Mouse (Mus musculus): ENCODE data around the gene Barx1.

Gene Barx1

DNA sequence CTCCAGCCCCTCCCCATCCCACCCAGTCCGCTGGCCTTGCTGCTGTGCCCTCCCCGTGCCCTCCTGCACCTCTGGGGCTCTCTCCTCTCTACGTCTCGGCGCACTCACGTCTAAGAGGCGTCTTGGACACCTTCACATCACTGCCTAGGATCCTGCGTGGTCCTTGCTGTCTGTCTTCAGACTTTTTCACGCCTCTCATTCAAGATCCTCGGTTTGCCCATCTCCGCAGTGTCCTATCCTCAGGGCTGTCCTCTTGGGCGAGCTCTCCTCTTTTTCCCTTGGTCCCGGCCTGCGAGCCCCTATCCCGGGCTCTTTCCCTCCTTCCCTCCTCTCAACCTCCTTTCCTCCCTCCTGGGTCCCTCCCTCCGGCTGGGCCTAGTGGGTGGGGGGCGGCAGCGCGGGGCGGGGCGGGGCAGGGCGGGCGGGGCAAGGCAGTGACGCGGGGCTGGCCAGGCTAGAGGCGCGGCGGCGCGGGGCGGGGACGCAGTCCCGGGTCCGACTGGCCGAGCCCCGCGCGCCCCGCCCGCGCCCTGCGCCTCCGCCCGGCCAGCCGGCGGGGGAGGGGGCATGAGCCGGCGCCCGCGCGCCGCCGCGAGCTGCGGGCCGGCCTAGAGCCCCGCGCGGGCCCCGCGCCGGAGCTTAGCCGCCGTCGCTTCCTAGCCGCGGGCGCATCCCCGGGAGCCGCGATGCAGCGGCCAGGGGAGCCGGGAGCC, at the start of gene Barx1:
Gene Barx1 (plus strand): TSS at position 568 of the 713 bp plus-strand sequence.
- no peak for DNase-seq

DNA sequence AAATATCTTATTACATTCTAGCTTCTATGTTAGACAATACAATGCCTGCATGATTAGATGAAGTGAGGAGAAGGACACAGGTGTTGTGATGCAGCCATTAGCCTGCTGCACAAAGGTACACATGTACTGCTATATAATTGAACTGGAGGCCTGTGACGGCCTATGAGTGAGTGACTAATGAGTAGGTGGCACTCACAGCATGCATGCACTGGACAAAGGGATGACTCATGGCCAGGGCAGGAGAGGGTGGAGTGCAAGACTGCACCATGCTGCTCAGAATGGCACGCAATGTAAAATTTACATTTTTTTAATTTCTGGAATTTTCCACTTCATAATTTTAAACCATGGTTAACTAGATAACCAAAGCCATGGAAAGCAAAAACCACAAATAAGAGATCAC, 48.3 kb upstream of the Barx1 start:
- no peak for DNase-seq

DNA sequence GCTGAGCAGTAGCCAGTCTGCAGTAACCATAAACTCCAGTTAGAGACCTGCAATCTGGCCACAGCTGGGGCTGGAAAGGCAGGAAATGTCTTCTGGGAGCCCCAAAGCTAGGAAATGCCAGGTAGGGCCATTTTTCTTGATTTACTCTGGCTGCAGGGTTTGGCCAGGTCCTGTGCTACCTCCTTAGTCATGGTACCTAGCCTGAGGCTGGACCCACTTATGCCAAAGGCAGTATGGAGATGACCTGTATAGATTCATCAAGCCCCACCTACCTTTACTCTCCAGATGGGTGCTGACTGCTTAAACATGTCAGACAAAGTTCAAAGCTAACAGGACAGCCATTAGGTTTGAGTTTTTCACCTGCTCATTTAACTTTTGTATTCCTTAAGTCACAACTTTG, 45.0 kb upstream of the Barx1 start:
- DNase-seq, result no peak

DNA sequence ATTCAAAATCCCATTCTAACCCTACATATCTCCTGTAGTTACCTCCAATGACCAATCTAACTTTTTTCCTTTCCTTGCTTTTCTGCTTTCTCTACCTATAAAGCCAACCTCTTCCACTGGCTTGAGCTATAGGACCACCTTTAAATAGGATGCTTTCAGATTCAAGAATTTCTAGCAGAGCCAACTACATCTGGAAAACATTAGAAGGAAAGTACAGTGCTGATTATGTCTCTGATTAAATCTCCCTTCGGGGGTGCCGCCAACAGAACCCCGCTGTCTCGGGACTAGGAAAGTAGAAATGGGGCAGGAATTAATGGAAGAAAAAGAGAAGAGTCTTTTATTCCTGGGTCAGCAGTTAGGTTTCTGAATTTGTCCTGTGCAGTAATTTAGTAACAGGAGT, 43.9 kb upstream of the Barx1 start:
- no peak for DNase-seq

DNA sequence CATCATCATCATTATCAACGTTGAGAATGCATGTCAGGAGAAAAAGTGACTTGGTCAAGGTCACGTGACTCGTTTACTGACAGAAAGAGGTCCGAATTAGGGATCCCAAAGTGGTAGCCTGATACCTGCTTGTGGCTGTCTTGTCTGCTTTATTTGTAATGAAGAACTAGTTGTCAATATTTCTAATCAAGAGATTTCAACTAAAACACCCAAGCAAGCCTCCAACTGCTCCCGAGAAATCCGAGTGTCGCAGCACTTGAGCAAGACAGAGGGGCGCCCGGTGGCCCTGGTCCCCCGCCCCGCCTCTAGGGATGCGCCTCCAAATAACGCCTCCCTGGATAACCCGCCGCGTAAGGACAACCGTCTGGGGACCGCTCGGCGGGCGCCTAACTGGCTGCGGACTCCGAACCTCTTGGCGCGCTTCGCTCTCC, 37.8 kb upstream of the Barx1 start:
- no peak for DNase-seq

DNA sequence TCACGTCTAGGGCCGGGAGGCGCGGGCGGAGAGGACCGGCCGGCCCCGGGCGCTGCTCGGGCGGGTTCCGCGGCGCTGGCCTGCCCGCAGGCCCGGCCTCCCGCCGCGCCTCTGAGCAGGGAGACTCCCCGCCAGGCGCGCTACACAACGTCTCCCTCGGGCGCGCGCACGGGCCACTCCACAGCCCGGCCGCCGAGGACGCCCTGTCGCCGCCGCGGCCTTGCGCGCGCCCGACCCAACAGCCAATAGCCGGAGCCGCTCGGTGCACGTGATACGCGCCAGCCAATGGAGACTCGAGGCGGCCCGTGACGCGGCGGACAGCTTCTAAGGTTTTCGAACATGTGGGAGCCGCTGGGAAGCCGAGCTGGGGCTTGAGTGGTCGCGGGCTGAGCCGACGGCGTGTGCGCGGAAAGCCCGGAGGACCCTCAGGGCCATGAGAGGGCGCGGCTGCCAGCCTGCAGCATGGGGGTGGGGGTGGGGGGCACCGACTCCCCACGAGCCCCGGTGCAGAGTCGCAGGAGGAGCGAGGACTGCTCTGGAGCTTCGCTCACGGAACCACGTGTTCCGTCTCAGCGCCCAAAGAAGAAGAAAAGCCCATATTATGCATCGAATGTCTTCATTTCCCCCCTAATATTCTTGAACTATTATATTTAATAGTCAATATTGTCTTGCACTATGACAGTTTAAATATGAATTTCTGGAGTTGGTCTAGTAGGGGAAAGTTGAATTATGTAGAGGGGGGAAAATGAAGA, 37.2 kb upstream of the Barx1 start, which contains the start of gene Ptpdc1:
Gene Ptpdc1 (minus strand): TSS at position 232 of the 752 bp plus-strand sequence.
- peak; percentile 99 for DNase-seq

DNA sequence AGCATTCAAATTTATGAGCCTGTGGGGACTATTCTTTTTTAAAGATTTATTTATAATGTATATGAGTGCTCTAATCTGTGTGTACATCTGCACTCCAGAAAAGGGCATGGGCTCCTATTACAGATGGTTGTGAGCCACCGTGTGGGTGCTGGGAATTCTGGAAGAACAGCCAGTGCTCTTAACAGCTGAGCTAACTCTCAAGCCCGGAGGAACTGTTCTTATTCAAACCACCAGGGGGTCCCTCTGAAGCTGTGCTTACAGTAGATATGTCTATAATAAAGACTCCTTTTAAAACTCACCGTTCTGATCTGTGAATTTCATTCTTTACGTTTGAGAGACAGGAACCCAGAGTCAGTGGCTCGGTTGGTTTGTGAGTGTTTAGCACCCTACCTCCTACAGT, 31.1 kb upstream of the Barx1 start:
- DNase-seq, result no peak

DNA sequence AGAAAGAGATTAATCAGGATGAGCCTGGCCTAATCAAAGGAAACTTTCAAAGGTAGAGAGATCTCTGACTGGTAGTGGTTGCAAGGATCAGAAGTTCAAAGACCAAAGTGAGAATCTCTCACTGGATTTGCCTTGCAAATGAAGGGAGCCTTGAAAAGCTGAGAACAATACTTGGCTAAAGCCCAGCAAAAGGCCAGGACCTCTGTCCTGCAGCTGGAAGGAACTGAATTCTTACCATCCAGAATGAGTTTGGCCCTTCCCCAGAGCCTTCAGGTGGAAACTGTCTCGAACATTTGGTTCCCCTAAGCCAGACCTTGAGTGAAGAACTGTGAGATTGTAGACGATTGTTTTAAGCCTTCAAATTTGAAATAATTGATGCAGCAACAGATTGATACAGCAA, 25.1 kb upstream of the Barx1 start:
- DNase-seq, result no peak

DNA sequence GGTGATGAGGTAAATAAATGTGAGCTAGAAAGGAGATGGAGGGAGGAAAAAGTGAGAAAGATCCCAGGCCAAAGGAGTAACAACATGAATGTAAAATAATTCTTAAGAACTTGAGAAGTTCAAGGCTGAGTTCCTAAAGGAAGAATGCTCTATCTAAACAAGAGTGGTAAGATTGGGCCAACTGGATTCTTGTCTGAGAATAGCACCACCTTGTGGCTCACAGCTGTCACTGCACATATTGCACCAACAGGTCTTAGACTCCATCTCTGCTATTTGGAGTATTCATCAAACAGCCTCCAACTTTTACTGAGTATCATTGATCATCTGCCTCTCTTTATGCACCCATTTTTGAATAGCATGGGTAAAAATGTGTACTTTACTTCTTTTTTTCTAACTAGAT, 23.2 kb upstream of the Barx1 start:
- DNase-seq, result peak; percentile 33

DNA sequence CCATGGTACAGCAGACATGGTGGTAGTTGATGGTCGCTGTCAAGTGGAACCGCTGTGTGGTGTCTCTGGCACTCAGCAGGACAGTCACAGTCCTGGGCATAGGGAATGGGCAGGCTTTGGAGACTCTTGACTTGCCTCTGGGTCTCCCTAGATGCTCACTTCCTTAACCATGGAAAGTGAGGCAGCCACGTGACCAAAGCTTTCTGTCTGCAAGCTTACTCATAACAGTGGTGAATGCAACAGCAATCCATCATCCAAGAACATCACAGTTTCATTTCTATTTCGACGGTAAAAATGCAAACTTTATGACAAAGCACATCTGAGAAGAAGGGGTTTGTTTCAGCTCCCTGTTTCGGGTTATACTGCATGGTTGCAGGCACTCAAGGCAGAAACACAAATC, 19.7 kb upstream of the Barx1 start:
- DNase-seq, result no peak

DNA sequence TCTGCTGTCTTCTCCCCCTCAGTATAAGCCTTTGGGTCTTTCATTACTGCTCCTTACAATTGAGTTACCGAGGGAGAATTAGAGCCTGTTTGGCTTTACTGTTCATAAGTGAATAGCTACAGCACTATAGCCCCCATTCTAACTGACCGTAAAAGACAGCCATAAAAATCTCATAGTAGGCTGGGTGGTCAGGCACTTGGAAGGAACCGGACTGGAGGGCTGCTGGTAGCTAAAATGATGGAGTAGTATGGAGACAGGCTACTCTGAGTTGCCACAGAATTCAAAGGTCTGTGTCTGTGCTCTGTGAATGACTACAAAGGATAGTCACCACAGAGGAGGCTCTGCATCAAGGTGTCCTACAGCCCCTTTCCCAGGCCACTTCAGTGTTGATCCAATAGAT, 18.8 kb upstream of the Barx1 start:
- DNase-seq, result no peak

DNA sequence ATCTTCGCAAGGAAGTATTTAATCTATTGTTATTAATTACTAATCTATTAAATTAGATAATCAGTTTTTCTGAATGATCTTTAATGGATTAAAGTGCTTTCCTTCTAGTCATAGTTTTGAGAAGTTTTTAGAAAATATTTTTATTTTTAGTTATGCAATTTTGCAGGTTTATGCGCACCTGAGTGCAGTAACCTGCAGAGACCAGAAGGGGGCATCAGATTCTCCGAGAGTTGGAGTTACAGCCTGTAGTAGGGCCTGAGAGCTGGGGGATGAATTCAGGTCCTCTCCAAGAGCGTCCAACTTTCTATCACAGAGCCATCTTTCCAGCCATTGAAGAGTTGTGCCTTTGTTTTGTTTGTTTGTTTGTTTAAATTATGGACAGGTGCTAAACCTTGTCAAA, 16.1 kb upstream of the Barx1 start:
- no peak for DNase-seq

DNA sequence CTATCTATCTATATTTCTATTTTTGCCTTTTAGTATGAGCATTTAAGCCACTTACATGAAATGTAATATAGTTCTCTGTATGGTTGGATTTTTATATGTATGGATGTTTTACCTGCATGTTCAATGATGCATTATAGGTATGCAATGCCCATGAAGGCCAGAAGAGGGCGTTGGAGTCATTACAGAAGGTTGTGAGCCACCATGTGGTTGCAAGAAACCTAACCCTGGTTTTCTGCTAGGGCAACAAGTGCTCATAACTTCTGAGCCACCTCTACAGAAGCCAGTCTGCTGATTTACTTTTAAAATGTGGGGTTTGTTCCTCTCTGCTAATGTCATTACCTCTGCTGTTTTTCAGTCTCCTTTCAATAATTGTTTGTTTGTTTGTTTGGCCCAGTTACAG, 12.2 kb upstream of the Barx1 start:
- DNase-seq, result no peak

DNA sequence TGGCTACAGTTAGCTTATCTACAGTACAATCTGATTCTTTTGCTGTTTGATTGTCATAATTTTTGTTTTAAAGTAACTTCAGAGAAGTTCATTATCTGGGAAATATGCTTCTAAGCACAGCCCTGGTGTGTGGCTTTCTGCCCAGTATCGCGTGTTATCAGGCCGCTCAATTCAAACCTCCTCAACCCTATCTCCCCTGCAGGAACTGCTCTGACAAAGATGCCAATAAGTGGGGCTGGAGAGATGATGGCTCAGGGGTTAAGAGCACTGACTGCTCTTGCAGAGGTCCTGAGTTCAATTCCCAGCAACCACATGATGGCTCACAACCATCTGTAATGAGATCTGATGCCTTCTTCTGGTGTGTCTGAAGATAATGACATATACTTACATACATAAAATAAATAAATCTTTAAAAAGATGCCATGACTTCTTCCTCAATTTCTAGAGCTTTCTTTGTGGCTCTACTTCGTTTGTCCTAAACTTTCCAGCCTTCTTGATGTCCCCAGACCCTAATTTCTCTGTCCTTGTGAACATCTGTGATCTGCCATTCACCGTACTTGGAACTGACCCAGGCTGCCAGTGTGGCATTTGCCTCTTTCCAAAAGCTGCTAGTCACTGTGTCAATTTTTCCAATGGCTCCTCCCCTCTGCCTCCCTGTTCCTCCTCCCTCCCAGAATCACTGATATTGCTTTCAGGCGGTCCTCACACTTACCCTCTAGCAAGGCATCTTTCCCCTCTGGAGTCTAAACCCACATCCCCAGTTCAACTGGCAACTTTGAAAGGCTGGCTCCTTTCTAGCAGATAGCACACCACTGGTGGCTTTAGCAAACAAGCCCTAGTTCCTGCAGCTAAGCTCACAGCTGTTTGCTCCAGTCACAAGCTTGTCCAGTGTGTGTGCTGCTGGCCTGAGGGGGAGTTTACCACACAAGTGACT, 11.4 kb upstream of the Barx1 start:
- no peak for DNase-seq

DNA sequence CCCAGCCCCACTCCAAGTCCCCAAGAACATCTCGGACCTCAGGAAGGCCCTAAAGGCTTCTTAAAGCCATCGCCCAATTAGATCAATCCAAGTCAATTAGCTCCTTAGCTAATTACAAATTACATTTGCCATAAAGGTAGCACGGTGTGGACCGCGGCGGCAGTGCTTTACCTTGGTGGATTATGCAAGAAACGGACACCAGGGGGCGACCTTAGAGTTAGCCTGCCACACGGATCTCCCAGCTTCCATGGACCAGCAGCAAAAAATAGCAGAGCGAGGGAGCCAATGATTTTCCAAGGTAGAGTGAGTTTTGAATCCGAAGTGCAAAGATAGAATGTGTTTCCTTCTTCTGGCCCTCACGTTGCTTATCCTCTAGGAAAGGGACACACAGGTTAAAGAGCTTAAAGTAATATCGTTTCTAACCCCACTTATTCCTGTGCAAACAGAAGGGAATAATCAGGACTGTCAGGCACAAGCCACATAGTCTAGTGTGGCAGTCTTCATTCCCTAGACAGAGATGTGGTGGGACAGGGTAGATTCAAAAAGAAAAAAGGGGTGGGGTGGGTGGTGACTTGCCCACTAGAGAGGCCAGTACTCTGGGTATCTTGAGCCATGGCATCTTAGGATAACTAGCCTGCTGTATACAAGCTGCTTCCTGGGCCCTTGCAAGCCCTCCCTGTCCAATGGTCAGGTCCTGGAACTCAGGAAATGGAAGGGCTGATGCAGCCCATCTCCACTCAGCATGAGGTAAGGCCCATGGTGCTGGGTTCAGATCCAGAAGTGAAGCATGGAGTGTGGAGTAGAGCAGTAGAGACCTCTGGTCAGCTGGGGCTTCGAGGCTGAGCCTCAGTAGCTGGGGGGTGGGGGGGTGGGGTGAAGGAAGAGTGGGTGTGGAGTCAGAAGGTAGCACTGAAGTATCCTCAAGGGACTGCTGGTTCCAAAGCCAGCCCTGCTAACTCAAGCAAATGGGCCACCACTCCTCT, 8.7 kb upstream of the Barx1 start:
- peak; percentile 55 for DNase-seq

DNA sequence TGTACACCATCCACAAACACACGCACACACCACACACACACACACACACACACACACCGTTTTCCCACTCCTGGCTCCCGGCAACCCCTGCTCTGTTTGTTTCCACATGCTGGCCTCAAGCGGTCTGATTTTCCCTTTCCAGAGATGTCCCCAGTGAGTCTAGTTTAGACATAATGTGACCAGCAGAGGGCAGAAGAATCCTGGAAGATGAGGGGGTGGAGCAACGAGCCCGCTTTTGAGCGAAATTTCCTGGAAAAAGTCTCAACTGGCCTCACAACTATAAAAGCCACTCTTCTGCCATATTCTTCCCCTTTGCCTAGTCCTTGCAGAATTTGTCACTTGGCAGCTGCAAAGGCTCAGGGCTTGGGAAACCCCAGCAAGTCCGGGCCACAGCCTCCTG, 7.2 kb upstream of the Barx1 start:
- peak; percentile 42 for DNase-seq

DNA sequence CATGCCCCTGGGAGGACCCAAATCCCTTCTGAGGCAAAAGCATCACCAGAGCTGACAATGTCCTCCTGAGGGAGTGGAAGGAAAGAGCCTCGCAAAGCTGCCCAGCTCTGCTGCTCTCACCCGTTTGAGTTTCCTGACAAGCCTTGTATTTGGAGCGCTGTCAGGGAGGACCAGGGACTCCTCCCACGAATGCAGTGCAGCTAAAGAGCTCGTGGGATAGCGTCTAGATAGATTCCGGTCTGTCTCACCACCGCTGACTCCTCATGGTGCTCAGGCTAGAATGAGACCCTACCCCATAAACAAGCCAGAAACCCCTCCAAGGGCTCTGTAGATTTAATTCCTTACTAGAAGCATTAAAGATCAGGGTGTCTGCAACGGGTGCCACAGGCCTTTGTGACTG, 5.0 kb upstream of the Barx1 start:
- no peak for DNase-seq

DNA sequence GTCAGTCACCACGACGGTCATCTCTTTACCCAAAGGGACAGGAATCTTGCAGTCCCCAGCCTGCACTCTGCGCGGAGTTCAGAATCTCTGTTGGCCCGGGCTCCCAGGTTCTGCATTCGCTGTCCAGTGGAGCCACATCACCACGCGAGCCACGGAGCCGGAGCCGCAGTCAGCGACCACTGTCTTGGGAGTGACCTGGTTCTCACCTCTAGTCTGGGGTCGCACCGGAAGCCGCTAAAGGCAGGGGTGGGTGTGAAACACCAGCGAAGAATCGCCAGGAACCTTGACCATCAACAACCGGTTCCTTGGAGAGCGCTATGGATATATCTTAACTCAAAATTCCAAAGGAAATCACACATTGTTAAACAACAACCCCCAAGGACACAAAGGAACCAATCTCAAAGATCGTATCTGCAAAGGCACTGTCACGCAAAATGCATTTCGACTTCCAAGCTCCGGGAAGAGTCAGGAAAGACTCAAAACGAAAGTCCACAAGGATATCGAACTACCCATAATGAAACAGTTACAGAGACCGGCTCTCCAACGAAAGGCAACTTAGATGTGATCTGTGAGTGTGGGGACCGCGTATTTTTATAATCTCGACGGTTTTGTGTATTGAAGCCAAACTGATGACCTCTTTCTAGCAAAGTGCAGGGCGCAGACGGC, 4.1 kb upstream of the Barx1 start:
- DNase-seq, result no peak

DNA sequence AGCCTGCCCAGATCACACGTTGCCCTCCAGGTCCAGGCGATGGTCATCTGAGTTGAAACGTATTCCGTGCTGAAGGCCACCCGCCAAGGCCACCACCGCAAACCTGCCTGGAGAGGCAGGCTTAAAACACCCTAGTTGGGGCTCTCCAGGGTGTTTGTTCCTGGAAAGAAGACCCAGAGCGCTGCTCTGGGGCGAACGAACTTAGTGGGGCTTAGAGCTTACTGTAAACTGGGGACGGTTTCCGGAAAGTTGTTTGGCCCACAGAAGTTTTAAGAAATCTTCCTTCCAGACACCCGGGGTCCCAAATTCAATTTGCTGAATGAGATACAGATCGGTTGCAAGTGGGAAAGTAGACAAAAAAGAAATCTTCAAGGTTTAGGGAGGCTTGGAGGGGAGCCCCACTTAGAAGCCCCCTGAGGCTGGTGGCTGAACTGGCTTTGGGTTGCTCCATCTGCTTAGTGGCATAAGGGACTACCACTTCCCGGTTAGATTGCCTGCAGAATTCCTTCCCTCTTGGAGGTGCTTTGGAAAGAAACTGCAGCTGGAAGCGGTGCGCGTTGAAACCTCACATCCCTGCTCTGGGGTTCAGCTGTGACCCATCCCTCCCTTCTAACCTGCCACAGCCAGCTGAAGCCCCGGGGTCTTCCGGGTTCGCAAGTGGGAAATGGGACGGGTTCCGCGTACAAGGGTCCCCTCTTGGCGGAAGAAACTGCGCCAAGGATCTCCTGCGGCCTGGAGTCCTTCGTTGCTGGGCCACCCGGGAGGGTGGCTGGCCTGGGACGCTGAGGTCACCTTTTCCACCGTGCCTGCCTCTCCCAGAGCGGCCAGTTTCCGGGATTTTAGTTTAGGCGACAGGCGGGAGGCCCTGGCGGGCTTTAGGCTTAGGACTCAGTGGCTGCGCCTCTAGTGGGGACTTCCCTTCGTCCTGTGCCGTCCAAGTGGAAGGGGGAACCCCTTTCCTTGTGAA, 3.3 kb upstream of the Barx1 start:
- DNase-seq, result no peak

DNA sequence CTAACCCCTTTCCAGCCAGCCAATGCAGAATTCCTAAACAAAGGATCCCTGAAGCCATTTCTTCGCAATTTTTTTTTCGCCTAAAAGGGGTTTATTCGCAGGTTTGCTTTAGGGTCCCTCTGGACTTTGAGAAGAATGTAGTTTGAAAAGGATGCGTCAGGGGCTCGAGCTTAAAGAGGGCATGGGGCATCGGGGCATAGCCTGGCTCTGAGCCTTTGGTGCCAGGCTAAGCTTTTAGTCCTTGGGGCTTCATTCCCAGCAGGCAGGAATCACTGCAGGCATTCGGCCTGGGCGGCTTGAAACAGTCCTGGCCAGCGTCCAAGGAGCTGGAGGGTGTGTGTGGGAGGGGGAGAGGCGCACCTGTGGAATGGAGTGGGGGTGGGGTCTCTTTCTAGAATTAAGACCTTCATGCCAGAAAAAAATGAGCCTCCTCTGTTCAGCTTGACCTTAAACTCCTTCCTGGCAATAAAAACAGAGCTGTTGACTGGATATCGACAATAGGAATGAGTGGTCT, 2.5 kb upstream of the Barx1 start:
- no peak for DNase-seq
